Mouse (Mus musculus) frontal cortex, postnatal 14 days (tissue): ENCODE results near the gene Irs1.

Source experiments
- DNase-seq, 2 experiments: peaks; one replicate each; pipeline ENCODE4 v3.0.0; 2022; ENCODE audit warnings: low spot score in 2 of 2

Gene Irs1

DNA sequence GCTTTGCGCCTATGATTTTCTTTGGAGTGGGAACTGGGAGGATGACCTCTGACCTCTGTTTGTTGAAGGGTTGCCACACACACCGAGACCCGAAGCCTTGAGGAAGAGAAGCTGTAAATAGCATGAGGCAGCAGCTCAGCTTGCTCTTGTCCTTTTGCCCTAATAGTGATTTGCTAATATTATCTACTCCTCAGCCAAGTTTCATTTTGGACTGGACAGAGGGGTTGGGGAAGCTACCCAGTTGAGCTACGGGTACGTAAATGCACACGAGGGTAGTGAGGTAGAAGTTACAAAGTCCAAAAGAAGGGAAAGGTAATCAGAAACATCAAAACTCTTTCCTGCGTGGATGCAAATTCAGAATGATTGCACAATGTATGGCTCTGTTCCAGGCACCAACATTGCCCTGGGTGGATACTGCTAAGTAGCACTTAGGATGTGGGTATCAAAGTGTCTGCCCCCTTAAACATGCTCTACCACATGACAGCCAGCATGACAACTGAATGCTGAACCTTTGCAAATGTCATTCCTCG, 107.2 kb downstream of the Irs1 start:
- DNase-seq = no peak
